ENCODE assay signal across 10 mouse cellular contexts in the genomic region with DNA sequence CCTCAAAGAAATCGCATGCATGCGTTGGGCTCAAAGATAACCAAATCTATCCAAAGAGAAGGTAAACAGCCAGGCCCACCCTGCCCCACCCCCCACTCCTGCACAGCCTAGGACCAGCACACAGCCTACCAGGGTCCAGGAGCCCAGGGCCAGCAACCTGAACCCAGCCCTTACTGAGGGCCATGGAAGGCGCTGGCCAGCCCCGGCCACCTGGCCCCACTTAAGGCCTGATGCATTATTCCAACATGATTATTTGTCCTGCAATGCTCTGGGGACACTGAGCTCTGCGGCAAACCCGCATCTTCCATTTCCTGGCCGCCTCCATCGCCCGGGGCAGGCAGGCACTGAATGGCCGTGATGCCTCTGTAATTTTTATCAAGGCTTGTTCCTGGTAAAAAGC.
DNase-seq lines count a peak whose midpoint lies in the region; ATAC-seq and TF ChIP-seq lines count a peak whose summit lies in the region.
"Had no signal": no experiment of that assay in that cellular context is flagged by ENCODE, and none has a peak within 500 bp of the region (broad histone marks: within the 10 kb centered on the region; RNA-seq: fewer than 3 reads in every experiment).

No protein-coding gene starts in this region.

- H3K27me3 ChIP-seq in heart, postnatal 0 days (ENCODE audit: control insufficient read depth, insufficient read depth, low read length): no peaks in the 10 kb centered on the region
- H3K27me3 ChIP-seq in heart, embryonic 11.5 days (ENCODE audit: control insufficient read depth, insufficient read depth, low read length): no peaks in the 10 kb centered on the region
- peaks cover 40% of the 10 kb centered on the region for H3K27me3 ChIP-seq in embryonic facial prominence, embryonic 10.5 days (replicated peaks; ENCODE audit: low read depth, poor library complexity, severe bottlenecking)
- 0 out of 2 replicates have a peak, but pooled peaks cover 3% of the 10 kb centered on the region for H3K27me3 ChIP-seq in intestine, embryonic 16.5 days (replicated peaks; ENCODE audit: control insufficient read depth, insufficient read depth, low read length)
- H3K27me3 ChIP-seq in midbrain, embryonic 13.5 days: peaks cover 31% of the 10 kb centered on the region
- H3K27me3 ChIP-seq: hindbrain, embryonic 15.5 days had no signal

- ATAC-seq in heart, postnatal 0 days (ENCODE audit: insufficient read depth, low read depth): no peak
- ATAC-seq in heart, embryonic 11.5 days (replicated peaks; ENCODE audit: insufficient number of reproducible peaks, low FRiP score, low TSS enrichment): no peak
- ATAC-seq in intestine, embryonic 16.5 days: peak; percentile 7; the same call in 1 of the 2 replicates
- peak; percentile 78 for ATAC-seq in midbrain, embryonic 13.5 days

- peaks cover 41% of the 10 kb centered on the region for H3K4me1 ChIP-seq in heart, postnatal 0 days (ENCODE audit: control insufficient read depth, insufficient read depth)
- H3K4me1 ChIP-seq in heart, embryonic 11.5 days (ENCODE audit: control insufficient read depth, insufficient read depth, low read length): peaks cover 53% of the 10 kb centered on the region
- peaks cover 81% of the 10 kb centered on the region for H3K4me1 ChIP-seq in embryonic facial prominence, embryonic 10.5 days
- H3K4me1 ChIP-seq in intestine, embryonic 16.5 days (ENCODE audit: control insufficient read depth, insufficient read depth, low read length): peaks cover 34% of the 10 kb centered on the region
- peaks cover 62% of the 10 kb centered on the region for H3K4me1 ChIP-seq in midbrain, embryonic 13.5 days (replicated peaks)

- no peak overlapping the region for H3K4me3 ChIP-seq in heart, postnatal 0 days (ENCODE audit: low read depth, low read length)
- no peak overlapping the region for H3K4me3 ChIP-seq in heart, embryonic 11.5 days (ENCODE audit: low read depth, low read length)
- peak overlapping the region; percentile 14; the same call in 1 of the 2 replicates for H3K4me3 ChIP-seq in embryonic facial prominence, embryonic 10.5 days
- H3K4me3 ChIP-seq in intestine, embryonic 16.5 days (ENCODE audit: low read length): no peak overlapping the region; the same call in none of the 2 replicates
- H3K4me3 ChIP-seq in midbrain, embryonic 13.5 days (replicated peaks): no peak overlapping the region
- H3K4me3 ChIP-seq: hindbrain, embryonic 15.5 days had no signal

- no peak for TF ChIP-seq EP300 in heart, postnatal 0 days (IDR thresholded peaks at IDR 0.05; ENCODE audit: low read depth)

- H3K9me3 ChIP-seq in heart, postnatal 0 days (replicated peaks; ENCODE audit: control insufficient read depth, low read length): no peaks in the 10 kb centered on the region
- H3K9me3 ChIP-seq in heart, embryonic 11.5 days (replicated peaks; ENCODE audit: control insufficient read depth, low read length): no peaks in the 10 kb centered on the region
- H3K9me3 ChIP-seq in embryonic facial prominence, embryonic 10.5 days: no peaks in the 10 kb centered on the region
- no peaks in the 10 kb centered on the region for H3K9me3 ChIP-seq in intestine, embryonic 16.5 days (ENCODE audit: control insufficient read depth, low read length)
- H3K9me3 ChIP-seq in midbrain, embryonic 13.5 days: no peaks in the 10 kb centered on the region
- H3K9me3 ChIP-seq: hindbrain, embryonic 15.5 days had no signal

- H3K27ac ChIP-seq in heart, postnatal 0 days (ENCODE audit: low read depth): peak overlapping the region; percentile 94
- H3K27ac ChIP-seq in heart, embryonic 11.5 days (ENCODE audit: low read depth, low read length): no peak overlapping the region
- H3K27ac ChIP-seq in embryonic facial prominence, embryonic 10.5 days (replicated peaks): peak overlapping the region; percentile 49
- H3K27ac ChIP-seq in intestine, embryonic 16.5 days (ENCODE audit: low read length): peak overlapping the region; percentile 81
- peak overlapping the region; percentile 56 for H3K27ac ChIP-seq in midbrain, embryonic 13.5 days
- H3K27ac ChIP-seq: hindbrain, embryonic 15.5 days had no signal

- WGBS in heart, postnatal 0 days: 47% methylated on average over 10 of the region's 10 CpGs
- WGBS in heart, embryonic 11.5 days (ENCODE audit: insufficient replicate concordance): 33% methylated on average over 10 of the region's 10 CpGs
- WGBS in embryonic facial prominence, embryonic 10.5 days: 12% methylated on average over 10 of the region's 10 CpGs
- WGBS in intestine, embryonic 16.5 days: 38% methylated on average over 10 of the region's 10 CpGs
- 25% methylated on average over 10 of the region's 10 CpGs for WGBS in midbrain, embryonic 13.5 days

- no peak for TF ChIP-seq CTCF in heart, postnatal 0 days (IDR thresholded peaks at IDR 0.05; ENCODE audit: low read depth)

- no peak for DNase-seq in heart, postnatal 0 days (ENCODE audit: low spot score)
- DNase-seq in embryonic facial prominence, embryonic 10.5 days (ENCODE audit: low spot score): peak; percentile 85
- no peak for DNase-seq in urinary bladder, postnatal 14 days (ENCODE audit: low spot score)
- no peak for DNase-seq in layer of hippocampus, adult 9-11 months
- DNase-seq in MN1 (ENCODE audit: low spot score): no peak
- DNase-seq: lung, postnatal 4 days had no signal

- H3K9ac ChIP-seq in heart, postnatal 0 days (replicated peaks; ENCODE audit: low read depth, low read length): no peak overlapping the region
- H3K9ac ChIP-seq in heart, embryonic 11.5 days (ENCODE audit: low read depth, low read length): no peak overlapping the region
- peak overlapping the region; percentile 34; the same call in 1 of the 2 replicates for H3K9ac ChIP-seq in intestine, embryonic 16.5 days (ENCODE audit: low read depth, low read length)
- H3K9ac ChIP-seq in midbrain, embryonic 13.5 days (replicated peaks): 0 out of 2 replicates have a peak overlapping the region, but pooled peaks have one; percentile 10
- H3K9ac ChIP-seq: hindbrain, embryonic 15.5 days had no signal

- H3K4me2 ChIP-seq in heart, postnatal 0 days (ENCODE audit: low read depth, low read length): no peak overlapping the region
- H3K4me2 ChIP-seq in heart, embryonic 11.5 days: no peak overlapping the region
- peak overlapping the region; percentile 28; the same call in 1 of the 2 replicates for H3K4me2 ChIP-seq in intestine, embryonic 16.5 days (ENCODE audit: low read depth, low read length)
- peak overlapping the region; percentile 17; the same call in 1 of the 2 replicates for H3K4me2 ChIP-seq in midbrain, embryonic 13.5 days (replicated peaks)
- H3K4me2 ChIP-seq: hindbrain, embryonic 15.5 days had no signal

- no peaks in the 10 kb centered on the region for H3K36me3 ChIP-seq in heart, postnatal 0 days (replicated peaks; ENCODE audit: control insufficient read depth, insufficient read depth, low read length)
- H3K36me3 ChIP-seq in heart, embryonic 11.5 days (ENCODE audit: control insufficient read depth, insufficient read depth, low read length): no peaks in the 10 kb centered on the region
- H3K36me3 ChIP-seq in embryonic facial prominence, embryonic 10.5 days (replicated peaks): no peaks in the 10 kb centered on the region
- no peaks in the 10 kb centered on the region for H3K36me3 ChIP-seq in intestine, embryonic 16.5 days (ENCODE audit: control insufficient read depth, insufficient read depth, low read length)
- no peaks in the 10 kb centered on the region for H3K36me3 ChIP-seq in midbrain, embryonic 13.5 days
- H3K36me3 ChIP-seq: hindbrain, embryonic 15.5 days had no signal

Comparison
In these comparisons a context has a peak if more than half of its experiments do, and no peak if none do; other contexts are left out.
1. ATAC-seq: peak in intestine, embryonic 16.5 days (single experiment) and midbrain, embryonic 13.5 days (single experiment); none in heart, postnatal 0 days (single experiment) and heart, embryonic 11.5 days (single experiment).
2. H3K4me2 ChIP-seq: peak in intestine, embryonic 16.5 days (single experiment) and midbrain, embryonic 13.5 days (single experiment); none in heart, postnatal 0 days (single experiment) and heart, embryonic 11.5 days (single experiment).
3. H3K9ac ChIP-seq: peak in intestine, embryonic 16.5 days (single experiment) and midbrain, embryonic 13.5 days (single experiment); none in heart, postnatal 0 days (single experiment) and heart, embryonic 11.5 days (single experiment).